Mouse (Mus musculus) granulocyte monocyte progenitor cell, adult 5-6 weeks (primary cell): ENCODE data around the gene Bicdl1. TPM values are rescaled to one million over a fixed set of nuclear protein-coding genes. Genes with fewer than 3 reads are reported as not detected.
"Not testable (repeated sequence)": the region's sequence is repeated elsewhere in the genome, so short reads cannot be mapped to it uniquely, and the experiment has no call there.

Experiments used
- ATAC-seq: replicated peaks from 2 replicates; pipeline ENCODE4 v1.8.0; 2016; ENCODE audit warnings: mild to moderate bottlenecking, moderate TSS enrichment, inconsistent platforms; ENCODE audit not compliant: poor library complexity, severe bottlenecking
- total RNA-seq, 2 experiments: library from RNA; stranded (forward) in 1 of 2; stranded (reverse) in 1 of 2; fragments of 200-712, 200-1000 nt in 1 of 2; fragments of >200 nt in 1 of 2; fragmentation: Nextera tagmentation in 1 of 2; gene quantifications; 2 replicates each; pipeline ENCODE4 v1.2.3; 2014 to 2017

The Bicdl1 gene
- 1.1 TPM in 1 of 2 replicates, not detected in the other for total RNA-seq (2014; fragmentation: Nextera tagmentation)
- total RNA-seq (2017) = 0.34 and 2.3 TPM in 2 replicates

GRCm38 (mm10) chr5:115731001-115731731 is at the start of gene Bicdl1:
Bicdl1 (minus strand) TSS chr5:115731621.
- ATAC-seq = peak; percentile 81

DNA sequence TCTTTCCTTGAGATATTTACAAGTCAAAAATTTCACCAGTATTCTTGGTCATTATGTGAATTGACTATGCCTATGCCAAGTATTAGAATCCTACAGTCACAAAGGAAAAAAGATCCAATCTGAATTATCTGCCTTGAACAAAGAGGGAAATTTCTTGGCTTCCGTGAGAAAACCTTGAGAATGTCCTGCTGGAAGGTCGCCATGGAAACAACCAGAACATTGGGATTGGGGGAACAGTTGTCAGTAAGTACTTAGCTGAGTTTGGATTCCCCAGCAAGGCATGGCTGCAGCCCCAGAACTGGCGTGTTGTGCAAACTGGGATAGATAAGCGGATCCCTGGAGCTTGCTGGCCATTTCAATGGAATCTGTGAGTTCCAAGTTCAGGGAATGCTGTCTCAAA is 45.5 kb upstream of the Bicdl1 start:
- no peak for ATAC-seq

DNA sequence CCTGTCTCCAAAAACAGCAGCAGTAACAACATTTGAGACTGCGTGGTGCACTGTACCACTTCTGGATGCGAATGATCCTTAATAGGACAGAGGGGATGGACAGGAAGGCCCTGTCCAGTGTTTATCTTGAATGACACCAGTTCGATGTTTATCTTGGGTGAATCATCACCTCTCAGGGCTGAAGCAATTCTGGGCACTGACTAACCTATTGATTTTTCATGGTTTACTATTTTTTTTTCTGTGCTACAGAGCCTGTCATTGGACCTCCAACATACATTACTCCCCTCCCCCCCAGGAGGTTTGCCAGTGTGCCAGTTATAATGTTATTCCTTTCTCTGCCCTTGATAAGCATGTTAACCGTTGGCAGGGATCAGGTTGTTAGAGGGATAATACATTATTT is 43.9 kb upstream of the Bicdl1 start:
- ATAC-seq = no peak

GRCm38 (mm10) chr5:115770048-115770447 is 38.6 kb upstream of the Bicdl1 start:
- ATAC-seq = no peak

GRCm38 (mm10) chr5:115769116-115769515 is 37.7 kb upstream of the Bicdl1 start:
- no peak for ATAC-seq

GRCm38 (mm10) chr5:115766821-115767220 is 35.4 kb upstream of the Bicdl1 start:
- no peak for ATAC-seq

- no peak for ATAC-seq
Measured at GRCm38 (mm10) chr5:115763981-115764380, 32.6 kb upstream of the Bicdl1 start.

DNA sequence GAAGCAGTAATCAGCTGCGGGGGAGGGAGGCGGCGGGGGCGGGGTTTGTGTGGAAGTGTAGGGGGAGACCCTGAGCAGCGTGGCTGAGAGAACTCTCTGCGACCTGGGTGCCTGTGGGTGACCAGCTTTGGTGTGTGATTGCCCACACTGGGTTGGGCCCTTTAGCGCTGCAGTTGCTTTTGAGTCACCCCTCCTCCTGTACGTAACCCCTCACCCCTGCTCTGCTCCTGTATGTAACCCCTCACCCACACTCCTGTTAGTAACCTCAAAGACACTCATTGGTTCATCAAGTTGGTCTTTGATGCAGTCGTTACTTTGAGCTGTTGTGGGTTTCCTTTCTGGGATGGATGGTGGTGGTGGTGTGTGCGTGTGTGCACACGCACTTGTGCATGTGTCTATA is 29.5 kb upstream of the Bicdl1 start:
- ATAC-seq = no peak

- ATAC-seq = no peak
Measured at GRCm38 (mm10) chr5:115758431-115759180, 27.2 kb upstream of the Bicdl1 start.

DNA sequence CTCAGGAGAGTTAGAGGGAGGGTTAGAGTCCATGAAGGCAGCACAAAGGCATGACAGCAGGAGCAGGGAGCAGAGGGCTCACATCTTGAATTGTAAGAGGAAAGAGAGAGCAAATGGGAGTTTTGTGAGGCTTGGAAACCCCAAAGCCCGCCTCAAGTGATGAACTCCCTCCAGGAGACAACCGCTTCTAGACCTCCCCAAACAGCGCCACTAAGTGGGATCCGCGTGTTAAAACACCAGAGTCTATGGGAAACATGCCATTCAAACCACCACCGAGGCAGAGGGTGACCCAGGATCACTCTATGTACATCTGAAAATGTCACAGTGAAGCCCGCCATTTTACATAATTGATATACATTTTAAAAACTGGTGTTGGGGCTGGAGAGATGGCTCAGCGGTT is 26.1 kb upstream of the Bicdl1 start:
- no peak for ATAC-seq

- no peak for ATAC-seq
Measured at GRCm38 (mm10) chr5:115755501-115755900, 24.1 kb upstream of the Bicdl1 start.

DNA sequence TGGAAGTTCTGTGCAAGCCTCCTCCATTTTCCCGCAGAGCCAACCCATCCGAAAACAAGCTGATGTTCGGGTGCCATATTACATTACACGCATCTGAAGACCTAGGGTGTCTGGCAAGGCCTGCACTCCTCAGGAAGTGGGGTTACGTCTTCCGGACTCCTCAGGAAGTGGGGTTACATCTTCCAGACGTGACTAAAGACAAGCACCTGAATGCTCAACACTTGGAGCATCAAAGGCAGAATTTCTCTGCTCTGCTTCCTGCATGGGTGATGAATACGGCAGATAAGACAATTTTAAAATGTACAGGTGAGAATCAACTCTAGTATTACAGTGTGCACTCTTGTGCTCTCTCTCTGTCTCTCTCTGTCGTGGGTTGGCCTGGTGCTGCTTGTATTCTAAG is 23.4 kb upstream of the Bicdl1 start:
- ATAC-seq = no peak

DNA sequence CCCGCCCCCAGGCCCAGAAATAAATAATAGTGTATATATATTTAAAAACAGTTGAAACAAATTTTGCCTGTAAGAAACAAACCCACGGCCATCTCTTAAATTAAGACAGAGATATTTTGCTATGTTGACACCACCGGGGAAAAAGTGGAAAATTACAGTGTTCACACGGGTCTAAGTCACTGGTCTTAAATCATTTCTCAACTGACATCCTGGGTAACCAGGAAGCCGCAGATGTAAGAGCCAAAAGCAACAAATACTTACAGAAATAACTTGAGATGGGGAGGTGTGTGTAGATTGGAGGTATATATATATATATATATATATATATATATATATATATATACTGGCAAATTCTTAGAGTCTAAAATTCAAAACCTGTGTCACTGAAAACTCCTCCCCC is 21.5 kb upstream of the Bicdl1 start:
- no peak for ATAC-seq

- ATAC-seq = not testable (repeated sequence)
Measured at GRCm38 (mm10) chr5:115751916-115752315, 20.5 kb upstream of the Bicdl1 start.

DNA sequence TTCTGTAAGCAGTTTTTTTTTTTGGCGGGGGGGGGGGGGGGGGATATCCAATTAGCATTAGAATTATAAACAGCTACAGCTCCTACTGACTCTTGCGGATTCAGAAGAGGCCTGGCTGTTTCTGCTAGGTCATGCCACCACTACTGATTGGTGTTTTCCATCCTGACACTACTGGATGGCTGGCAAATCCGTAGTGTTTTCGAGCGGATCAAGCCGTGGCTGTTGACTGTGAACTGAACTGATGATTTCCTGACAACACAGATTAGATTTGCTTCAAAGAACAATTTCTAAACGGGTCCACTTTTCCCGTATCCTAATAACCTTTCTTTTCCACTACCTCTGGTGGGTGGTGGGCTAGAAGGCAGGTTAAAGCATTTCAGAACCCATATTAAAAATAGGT is 16.9 kb upstream of the Bicdl1 start:
- no peak for ATAC-seq

DNA sequence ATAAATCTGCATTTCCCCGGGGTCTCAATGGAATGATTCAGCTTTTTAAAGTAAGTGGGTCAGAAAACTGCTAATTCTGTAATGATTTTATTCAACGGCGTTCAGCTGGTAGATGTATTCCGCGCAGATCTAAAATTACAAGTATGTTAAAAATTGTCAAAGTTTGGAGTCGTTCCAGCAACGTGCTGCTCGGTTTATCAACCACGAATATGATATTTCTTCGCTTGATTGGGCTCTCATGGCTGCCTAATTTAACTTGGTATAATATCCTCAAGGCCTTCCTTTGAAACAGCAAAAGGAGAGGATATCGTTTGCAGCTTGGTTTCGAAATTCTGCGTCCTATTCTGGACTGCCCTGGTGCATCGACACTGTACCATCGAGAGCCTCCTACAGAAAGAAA is 13.9 kb upstream of the Bicdl1 start:
- ATAC-seq = no peak

DNA sequence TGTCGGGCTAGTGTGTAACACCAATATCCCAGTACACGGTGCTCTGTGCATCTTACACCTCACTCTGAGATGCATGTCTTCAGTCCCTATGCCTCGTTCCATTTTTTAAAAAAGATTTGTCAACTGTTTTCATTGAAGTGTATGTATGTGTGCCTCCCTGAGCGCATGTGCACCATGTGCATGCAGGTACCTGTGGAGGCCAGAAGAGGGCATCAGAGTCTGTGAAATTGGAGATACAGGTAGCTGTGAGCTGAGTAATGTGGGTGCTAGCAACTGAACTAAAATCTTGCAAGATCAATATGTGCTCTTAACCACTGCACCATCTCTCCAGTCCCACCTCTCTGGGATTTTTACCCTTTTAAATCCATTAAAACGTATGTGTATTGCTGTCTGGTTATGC is 6.6 kb upstream of the Bicdl1 start:
- ATAC-seq = no peak

DNA sequence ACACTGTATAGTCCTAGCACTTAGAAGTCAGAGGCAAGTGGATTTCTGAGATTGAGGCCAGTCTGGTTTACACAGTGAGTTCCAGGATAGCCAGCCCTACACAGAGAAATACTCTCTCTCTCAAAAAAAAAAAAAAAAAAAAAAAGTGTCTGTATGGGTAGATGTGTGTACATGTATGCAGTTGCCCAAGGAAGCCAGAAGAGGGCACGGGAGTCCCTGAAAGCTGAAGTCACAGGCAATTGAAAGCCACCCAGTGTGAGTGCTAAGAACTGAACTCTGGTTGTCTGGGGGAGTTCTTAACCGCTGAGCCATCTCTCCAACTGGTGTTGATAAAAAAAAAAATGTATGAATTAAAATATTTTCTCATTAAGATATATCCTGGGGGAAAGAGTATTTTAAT is 3.1 kb upstream of the Bicdl1 start:
- ATAC-seq = no peak

DNA sequence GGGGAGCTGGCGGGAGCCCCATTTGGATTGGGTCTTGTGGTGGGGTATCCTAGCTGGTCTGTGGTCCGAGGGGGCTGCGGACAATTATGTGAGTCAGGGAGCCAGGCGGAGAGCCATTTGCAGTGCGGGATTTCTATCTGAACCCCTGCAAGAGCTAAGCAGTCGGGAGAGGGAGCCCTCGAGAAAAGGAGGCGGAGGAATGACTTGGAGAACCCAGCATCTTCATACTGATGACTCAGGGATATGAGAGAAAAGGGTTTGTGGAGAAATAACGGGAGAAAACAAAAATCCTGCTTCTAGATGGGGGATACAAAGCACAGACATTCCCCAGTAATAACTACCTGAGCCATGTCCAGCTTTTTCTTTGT is 1.4 kb upstream of the Bicdl1 start:
- peak; percentile 37 for ATAC-seq

- peak; percentile 90 for ATAC-seq
Measured at GRCm38 (mm10) chr5:115732176-115732848, 891 bp upstream of the Bicdl1 start.

GRCm38 (mm10) chr5:115731732-115732175 is 333 bp upstream of the Bicdl1 start:
- no peak for ATAC-seq
